Mouse (Mus musculus): ENCODE data around the gene Man2b1. TPM values are rescaled to one million over a fixed set of nuclear protein-coding genes. Genes with fewer than 3 reads are reported as not detected.

Man2b1 gene
- polyA plus RNA-seq, 1 experiment from 2014 or later: 25.1 TPM

DNA sequence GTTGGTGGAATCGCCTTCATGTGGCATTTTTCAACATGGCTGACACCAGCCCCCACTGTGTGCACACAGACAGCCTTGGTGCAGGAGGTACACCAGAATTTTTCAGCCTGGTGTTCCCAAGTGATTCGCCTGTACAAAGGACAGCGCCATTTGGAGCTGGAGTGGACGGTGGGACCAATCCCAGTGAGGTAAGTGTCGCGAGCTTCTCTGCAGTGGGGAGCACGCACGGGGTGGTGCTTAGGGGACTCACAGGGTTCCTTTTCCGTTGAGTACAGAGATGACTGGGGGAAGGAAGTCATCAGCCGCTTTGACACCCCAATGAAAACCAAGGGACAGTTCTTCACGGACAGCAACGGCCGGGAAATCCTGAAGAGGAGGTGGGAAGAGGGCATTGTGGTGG lies 12.0 kb downstream of the Man2b1 start:
- ATAC-seq (replicated peaks; ENCODE audit: insufficient number of reproducible peaks, low FRiP score, low TSS enrichment): no peak
- WGBS (ENCODE audit: insufficient replicate concordance): 88% methylated on average over 13 of the region's 13 CpGs

DNA sequence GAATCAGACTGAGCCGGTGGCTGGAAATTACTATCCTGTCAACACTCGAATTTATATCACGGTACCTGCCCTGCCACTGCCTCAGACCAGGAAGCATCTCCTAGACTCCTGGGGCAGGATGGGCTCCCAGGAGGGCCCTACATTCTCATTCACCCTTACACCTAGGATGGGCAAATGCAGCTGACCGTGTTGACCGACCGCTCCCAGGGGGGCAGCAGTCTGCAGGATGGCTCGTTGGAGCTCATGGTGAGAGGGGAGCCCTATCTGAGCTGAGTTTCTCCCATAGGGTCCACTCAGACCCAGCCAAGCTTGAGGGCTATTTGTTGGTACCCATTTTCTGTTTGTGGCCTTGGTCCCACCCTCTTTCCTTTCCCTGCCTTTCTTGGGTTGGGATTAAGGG lies 12.5 kb downstream of the Man2b1 start:
- ATAC-seq (replicated peaks; ENCODE audit: insufficient number of reproducible peaks, low FRiP score, low TSS enrichment): no peak

More for the DNA sequence above, 12.0 kb downstream of the Man2b1 start:
- no peaks in the 10 kb centered on the region for H3K27me3 ChIP-seq (ENCODE audit: control insufficient read depth, insufficient read depth, low read length)
- peaks cover 8% of the 10 kb centered on the region; the same call in 1 of the 2 replicates for H3K36me3 ChIP-seq (ENCODE audit: control insufficient read depth, insufficient read depth, low read length)
- H3K4me1 ChIP-seq (ENCODE audit: control insufficient read depth, insufficient read depth, low read length): no peaks in the 10 kb centered on the region
- H3K27ac ChIP-seq (ENCODE audit: low read depth, low read length): no peak overlapping the region
- no peak overlapping the region for H3K4me3 ChIP-seq (ENCODE audit: low read depth, low read length)
- H3K4me2 ChIP-seq: no peak overlapping the region
- H3K9ac ChIP-seq (ENCODE audit: low read depth, low read length): no peak overlapping the region
- H3K9me3 ChIP-seq (replicated peaks; ENCODE audit: control insufficient read depth, low read length): no peaks in the 10 kb centered on the region

DNA sequence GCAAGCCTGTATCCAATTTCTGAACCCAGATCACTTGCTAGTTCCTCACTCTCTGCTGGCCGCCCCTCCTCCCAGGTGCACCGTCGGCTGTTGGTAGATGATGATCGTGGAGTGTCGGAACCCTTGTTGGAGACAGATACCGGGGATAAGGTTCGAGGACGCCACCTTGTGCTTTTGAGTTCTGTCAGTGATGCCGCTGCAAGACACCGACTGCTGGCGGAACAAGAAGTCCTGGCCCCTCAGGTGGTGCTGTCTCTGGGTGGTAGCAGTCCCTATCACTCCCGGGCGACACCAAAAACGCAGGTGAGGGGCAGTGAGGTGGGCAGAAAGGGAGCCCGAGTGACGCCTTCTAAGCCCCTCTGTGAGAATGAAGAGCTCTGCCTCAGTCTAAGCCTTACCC lies 13.1 kb downstream of the Man2b1 start:
- H3K27me3 ChIP-seq (ENCODE audit: control insufficient read depth, insufficient read depth, low read length): no peaks in the 10 kb centered on the region
- no peak overlapping the region for H3K9ac ChIP-seq (ENCODE audit: low read depth, low read length)
- no peak for ATAC-seq (replicated peaks; ENCODE audit: insufficient number of reproducible peaks, low FRiP score, low TSS enrichment)
- no peaks in the 10 kb centered on the region for H3K9me3 ChIP-seq (replicated peaks; ENCODE audit: control insufficient read depth, low read length)
- no peak overlapping the region for H3K27ac ChIP-seq (ENCODE audit: low read depth, low read length)
- no peak overlapping the region for H3K4me3 ChIP-seq (ENCODE audit: low read depth, low read length)
- H3K4me2 ChIP-seq: no peak overlapping the region
- H3K4me1 ChIP-seq (ENCODE audit: control insufficient read depth, insufficient read depth, low read length): no peaks in the 10 kb centered on the region
- H3K36me3 ChIP-seq (ENCODE audit: control insufficient read depth, insufficient read depth, low read length): peaks cover 8% of the 10 kb centered on the region; the same call in 1 of the 2 replicates
- WGBS (ENCODE audit: insufficient replicate concordance): 86% methylated on average over 16 of the region's 16 CpGs

More for the DNA sequence above, 12.5 kb downstream of the Man2b1 start:
- Histone ChIP-seq H3K4me2 (no peak overlapping the region), H3K27me3 (ENCODE audit: control insufficient read depth, insufficient read depth, low read length) (no peaks in the 10 kb centered on the region), H3K9ac (ENCODE audit: low read depth, low read length) (no peak overlapping the region), H3K27ac (ENCODE audit: low read depth, low read length) (no peak overlapping the region), H3K36me3 (ENCODE audit: control insufficient read depth, insufficient read depth, low read length) (peaks cover 8% of the 10 kb centered on the region; the same call in 1 of the 2 replicates), H3K9me3 (replicated peaks; ENCODE audit: control insufficient read depth, low read length) (no peaks in the 10 kb centered on the region), H3K4me3 (ENCODE audit: low read depth, low read length) (no peak overlapping the region), H3K4me1 (ENCODE audit: control insufficient read depth, insufficient read depth, low read length) (no peaks in the 10 kb centered on the region)
- WGBS (ENCODE audit: insufficient replicate concordance): 90% methylated on average over 7 of the region's 7 CpGs

DNA sequence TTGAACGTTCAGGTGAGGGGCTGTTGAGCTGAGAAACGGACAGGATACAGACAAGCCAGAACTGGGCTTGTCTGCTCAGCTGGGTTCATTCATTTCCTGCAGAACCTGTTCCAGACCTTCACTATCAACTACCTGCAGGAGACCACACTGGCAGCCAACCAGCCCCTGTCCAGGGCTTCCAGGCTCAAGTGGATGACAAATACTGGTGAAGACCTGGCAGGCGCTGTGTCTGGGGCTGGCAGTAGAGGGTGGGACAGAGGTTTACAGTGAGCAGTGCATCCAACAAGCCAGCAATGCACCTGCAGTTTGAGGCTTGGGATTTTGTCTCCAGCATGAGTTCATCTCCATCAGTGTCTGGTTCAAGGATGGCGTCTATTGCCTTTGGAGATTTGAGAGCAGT lies 13.8 kb downstream of the Man2b1 start:
- no peaks in the 10 kb centered on the region for H3K27me3 ChIP-seq (ENCODE audit: control insufficient read depth, insufficient read depth, low read length)
- H3K4me3 ChIP-seq (ENCODE audit: low read depth, low read length): no peak overlapping the region
- no peak overlapping the region for H3K9ac ChIP-seq (ENCODE audit: low read depth, low read length)
- 82% methylated on average over 4 of the region's 4 CpGs for WGBS (ENCODE audit: insufficient replicate concordance)
- no peak for ATAC-seq (replicated peaks; ENCODE audit: insufficient number of reproducible peaks, low FRiP score, low TSS enrichment)
- H3K4me1 ChIP-seq (ENCODE audit: control insufficient read depth, insufficient read depth, low read length): no peaks in the 10 kb centered on the region
- H3K9me3 ChIP-seq (replicated peaks; ENCODE audit: control insufficient read depth, low read length): no peaks in the 10 kb centered on the region
- H3K4me2 ChIP-seq: no peak overlapping the region
- H3K36me3 ChIP-seq (ENCODE audit: control insufficient read depth, insufficient read depth, low read length): peaks cover 8% of the 10 kb centered on the region; the same call in 1 of the 2 replicates
- no peak overlapping the region for H3K27ac ChIP-seq (ENCODE audit: low read depth, low read length)

DNA sequence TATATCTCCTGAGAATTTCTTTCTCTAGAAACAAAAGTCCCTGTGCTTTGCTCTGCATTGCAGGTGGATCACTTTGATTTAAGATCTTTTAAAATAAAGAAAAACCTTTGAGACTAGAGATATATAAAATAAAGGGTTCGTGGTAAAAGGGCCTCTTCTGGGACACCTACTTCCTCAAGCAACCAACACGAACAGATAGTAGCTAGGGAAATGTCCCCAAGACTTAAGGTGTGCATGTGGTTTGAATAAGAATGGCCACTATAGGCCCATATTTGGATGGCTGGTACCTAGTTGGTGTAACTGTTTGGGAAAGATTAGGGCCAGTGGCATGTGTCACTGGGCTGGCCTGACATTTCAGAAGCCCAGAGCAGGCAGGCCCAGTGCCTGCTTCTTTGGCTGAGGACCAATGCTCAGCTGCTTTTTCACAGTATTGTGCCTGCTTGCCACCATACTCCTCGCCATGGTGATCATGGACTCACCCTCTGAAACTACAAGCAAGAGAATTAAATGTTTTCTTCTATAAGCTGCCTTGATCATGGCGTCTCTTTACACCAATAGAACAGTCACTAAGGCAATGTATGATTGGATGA lies 17.1 kb downstream of the Man2b1 start:
- Histone ChIP-seq H3K4me2 (no peak overlapping the region), H3K9ac (ENCODE audit: low read depth, low read length) (no peak overlapping the region), H3K36me3 (ENCODE audit: control insufficient read depth, insufficient read depth, low read length) (peaks cover 8% of the 10 kb centered on the region; the same call in 1 of the 2 replicates), H3K27ac (ENCODE audit: low read depth, low read length) (no peak overlapping the region), H3K4me3 (ENCODE audit: low read depth, low read length) (no peak overlapping the region), H3K9me3 (replicated peaks; ENCODE audit: control insufficient read depth, low read length) (no peaks in the 10 kb centered on the region), H3K27me3 (ENCODE audit: control insufficient read depth, insufficient read depth, low read length) (no peaks in the 10 kb centered on the region), H3K4me1 (ENCODE audit: control insufficient read depth, insufficient read depth, low read length) (no peaks in the 10 kb centered on the region)
- 73% methylated on average over 4 of the region's 4 CpGs for WGBS (ENCODE audit: insufficient replicate concordance)
- ATAC-seq (replicated peaks; ENCODE audit: insufficient number of reproducible peaks, low FRiP score, low TSS enrichment): no peak

DNA sequence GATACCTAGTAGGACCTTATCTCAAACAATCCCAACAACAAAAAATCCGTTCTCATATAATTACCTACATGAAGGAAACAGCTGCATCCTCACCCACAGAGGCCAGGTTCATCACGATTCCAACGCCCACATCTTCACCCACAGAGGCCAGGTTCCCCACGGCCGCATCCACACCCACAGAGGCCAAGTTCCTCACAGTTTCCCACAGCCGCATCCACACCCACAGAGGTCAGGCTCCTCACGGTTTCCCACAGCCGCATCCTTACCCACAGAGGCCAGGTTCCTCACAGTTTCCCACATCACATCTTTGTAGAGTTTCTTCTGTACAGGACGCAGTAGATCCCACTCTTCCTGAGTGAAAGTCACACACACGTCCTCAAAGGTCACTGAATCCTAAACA lies 30.2 kb downstream of the Man2b1 start:
- Histone ChIP-seq H3K27ac (ENCODE audit: low read depth, low read length) (no peak overlapping the region), H3K27me3 (ENCODE audit: control insufficient read depth, insufficient read depth, low read length) (no peaks in the 10 kb centered on the region), H3K36me3 (ENCODE audit: control insufficient read depth, insufficient read depth, low read length) (peaks cover 9% of the 10 kb centered on the region), H3K9me3 (replicated peaks; ENCODE audit: control insufficient read depth, low read length) (no peaks in the 10 kb centered on the region; the same call in 1 of the 2 replicates), H3K4me2 (no peak overlapping the region), H3K4me3 (ENCODE audit: low read depth, low read length) (no peak overlapping the region), H3K9ac (ENCODE audit: low read depth, low read length) (no peak overlapping the region), H3K4me1 (ENCODE audit: control insufficient read depth, insufficient read depth, low read length) (no peaks in the 10 kb centered on the region)
- ATAC-seq (replicated peaks; ENCODE audit: insufficient number of reproducible peaks, low FRiP score, low TSS enrichment): no peak
- WGBS (ENCODE audit: insufficient replicate concordance): 89% methylated on average over 10 of the region's 10 CpGs

DNA sequence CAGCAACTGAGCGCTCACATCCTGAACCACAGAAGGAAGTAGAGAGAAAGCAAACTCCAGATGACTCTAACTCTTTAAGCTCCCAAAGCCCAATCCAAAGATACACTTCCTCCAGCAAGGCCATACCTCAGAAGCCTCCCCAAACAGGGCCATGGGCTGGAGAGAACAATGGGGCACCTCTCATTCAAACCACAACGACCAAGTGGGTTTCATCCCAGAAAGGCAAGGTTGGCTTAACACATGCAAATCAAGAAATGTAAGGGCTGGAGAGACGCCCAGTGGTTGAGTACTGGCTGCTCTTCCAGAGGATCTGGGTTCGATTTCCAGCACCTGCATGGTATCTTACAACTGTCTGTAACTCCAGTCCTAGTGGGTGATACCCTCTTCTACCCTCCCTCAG lies 32.4 kb downstream of the Man2b1 start:
- H3K4me2 ChIP-seq: no peak overlapping the region
- H3K27ac ChIP-seq (ENCODE audit: low read depth, low read length): no peak overlapping the region
- no peaks in the 10 kb centered on the region for H3K36me3 ChIP-seq (ENCODE audit: control insufficient read depth, insufficient read depth, low read length)
- H3K9ac ChIP-seq (ENCODE audit: low read depth, low read length): no peak overlapping the region
- ATAC-seq (replicated peaks; ENCODE audit: insufficient number of reproducible peaks, low FRiP score, low TSS enrichment): no peak
- no peaks in the 10 kb centered on the region for H3K9me3 ChIP-seq (replicated peaks; ENCODE audit: control insufficient read depth, low read length)
- H3K4me3 ChIP-seq (ENCODE audit: low read depth, low read length): no peak overlapping the region
- H3K4me1 ChIP-seq (ENCODE audit: control insufficient read depth, insufficient read depth, low read length): no peaks in the 10 kb centered on the region
- 69% methylated on average over 4 of the region's 4 CpGs for WGBS (ENCODE audit: insufficient replicate concordance)
- no peaks in the 10 kb centered on the region for H3K27me3 ChIP-seq (ENCODE audit: control insufficient read depth, insufficient read depth, low read length)

DNA sequence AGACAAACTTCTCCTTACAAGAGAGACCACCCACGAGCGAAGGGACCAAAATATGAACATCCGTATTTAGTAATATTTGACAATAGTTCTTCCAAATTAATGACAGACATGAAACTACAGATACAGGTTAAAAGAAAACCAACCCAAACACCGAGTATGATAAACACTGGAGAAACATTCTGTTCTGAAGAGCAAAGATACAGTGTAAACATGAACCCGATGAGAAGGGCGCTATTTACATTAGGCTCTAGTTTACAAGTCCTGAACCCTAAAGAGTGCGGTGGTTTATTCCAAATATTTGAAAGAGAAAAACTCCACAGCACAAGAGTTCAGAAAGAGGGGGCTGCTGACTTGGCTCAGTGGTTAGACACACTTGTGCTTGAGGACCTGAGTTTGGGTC lies 33.9 kb downstream of the Man2b1 start:
- Histone ChIP-seq H3K4me3 (ENCODE audit: low read depth, low read length) (no peak overlapping the region), H3K9ac (ENCODE audit: low read depth, low read length) (no peak overlapping the region), H3K27ac (ENCODE audit: low read depth, low read length) (no peak overlapping the region), H3K27me3 (ENCODE audit: control insufficient read depth, insufficient read depth, low read length) (no peaks in the 10 kb centered on the region), H3K9me3 (replicated peaks; ENCODE audit: control insufficient read depth, low read length) (no peaks in the 10 kb centered on the region), H3K4me1 (ENCODE audit: control insufficient read depth, insufficient read depth, low read length) (no peaks in the 10 kb centered on the region), H3K4me2 (no peak overlapping the region), H3K36me3 (ENCODE audit: control insufficient read depth, insufficient read depth, low read length) (no peaks in the 10 kb centered on the region)
- ATAC-seq (replicated peaks; ENCODE audit: insufficient number of reproducible peaks, low FRiP score, low TSS enrichment): no peak
- WGBS (ENCODE audit: insufficient replicate concordance): 85% methylated on average over 7 of the region's 7 CpGs

Measured in heart, embryonic 11.5 days (tissue).